Mouse (Mus musculus) adrenal gland, adult 10 weeks (tissue): ENCODE results near the gene Hcfc1. TPM values are rescaled to one million over a fixed set of nuclear protein-coding genes. Genes with fewer than 3 reads are reported as not detected.

Experiments
- polyA plus RNA-seq: library from polyadenylated mRNA; stranded (reverse); fragments of 350-450 nt; fragmentation: Illumina TruSeq; extraction: RNeasy Lipid Tissue Mini Kit (QIAGEN cat#74804); gene quantifications from one replicate; pipeline ENCODE4 v1.2.3, GENCODE M21; 2014; ENCODE audit warnings: low read depth, low replicate concordance

Gene Hcfc1
- polyA plus RNA-seq, result 30.9 TPM

DNA sequence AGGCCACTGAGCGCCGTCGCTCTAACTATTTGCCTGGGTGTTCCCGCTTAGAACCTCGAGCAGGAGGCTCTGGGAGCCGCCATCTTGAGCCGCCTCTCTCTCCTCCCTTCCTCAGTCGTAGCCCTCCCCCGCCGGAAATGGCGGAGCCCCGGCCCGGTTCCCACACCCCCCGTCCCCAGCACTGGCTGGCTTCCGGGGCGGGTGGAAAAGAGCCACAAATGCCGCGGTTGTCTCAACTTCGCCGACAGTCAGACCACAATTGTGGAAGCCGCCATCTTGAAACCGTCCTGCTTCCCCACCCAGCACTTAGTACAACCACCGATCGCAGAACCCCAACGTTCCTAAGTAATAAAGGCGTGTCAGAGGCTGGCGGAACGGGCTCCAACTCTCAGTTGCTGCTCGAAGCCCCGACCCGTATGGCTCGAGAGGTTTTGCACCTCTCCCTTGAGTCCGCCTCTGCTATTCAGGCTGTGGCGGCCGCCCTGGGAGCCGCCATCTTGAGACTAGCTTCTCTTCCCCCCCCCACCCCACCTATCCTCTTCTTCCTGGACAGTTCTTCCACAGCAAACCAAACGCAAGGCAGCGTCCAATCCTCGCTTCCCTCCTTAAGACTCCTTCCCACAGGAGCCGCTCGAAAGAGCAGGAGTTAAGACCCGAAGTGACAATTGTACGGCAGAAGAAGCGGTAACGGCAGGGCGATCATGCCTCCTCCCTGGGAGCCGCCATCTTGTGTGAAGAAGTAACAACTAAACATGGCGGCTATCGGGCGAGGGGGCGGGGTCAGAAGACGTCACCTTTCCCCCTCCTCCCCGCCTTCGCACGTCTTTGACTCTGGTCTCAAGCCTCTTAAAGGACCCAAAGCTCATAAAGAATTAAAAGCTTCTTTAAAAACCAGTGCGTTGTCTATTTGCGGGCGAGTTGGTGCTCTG, at the start of gene Hcfc1:
TSS of gene Hcfc1 (minus strand) at position 110 of the 929 bp plus-strand sequence.

DNA sequence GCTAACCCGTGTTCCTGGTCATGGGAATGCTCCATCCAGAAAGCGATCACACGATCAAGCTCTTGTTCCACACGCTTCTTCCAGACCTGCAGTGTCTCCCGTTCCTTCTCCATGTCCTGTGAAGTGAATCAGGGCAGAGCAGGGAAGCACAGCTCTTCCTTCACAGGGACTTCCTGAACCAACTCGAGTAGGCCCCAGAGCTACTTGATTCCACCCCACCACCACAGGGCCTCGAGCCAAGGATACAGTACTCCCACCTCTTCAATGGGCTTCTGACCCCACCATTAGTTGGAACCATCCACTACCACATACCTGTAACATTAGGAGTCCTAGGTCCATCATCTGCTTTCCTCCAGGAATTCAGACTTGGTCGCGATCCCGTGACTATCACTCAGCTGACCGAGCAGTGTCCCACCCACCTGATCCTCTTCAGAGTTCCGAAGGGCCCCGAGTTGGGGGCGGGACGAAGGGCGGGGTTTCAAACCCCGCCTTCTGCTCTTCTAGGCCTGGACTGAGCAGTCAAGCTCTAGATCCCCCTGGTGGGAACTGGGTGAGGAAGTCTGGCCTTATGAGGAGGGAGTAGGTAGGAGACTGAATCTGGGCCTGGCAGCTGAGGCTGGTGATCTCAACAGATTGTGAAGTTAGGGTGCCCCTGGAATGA, 35.6 kb downstream of the Hcfc1 start, which contains the start of gene Renbp:
TSS of gene Renbp (minus strand) at position 449 of the 661 bp plus-strand sequence.

GRCm38 (mm10) chrX:73921823-73922549, 44.2 kb downstream of the Hcfc1 start, which contains the start of the genes Arhgap4 and Naa10:
TSS of gene Arhgap4 (minus strand) at chrX:73921870.
TSS of gene Naa10 (minus strand) at chrX:73921944.

GRCm38 (mm10) chrX:73895719-73896118, 70.4 kb downstream of the Hcfc1 start, which contains the start of gene L1cam:
TSS of gene L1cam (minus strand) at chrX:73896105.

Other genes starting within 250 kb of the Hcfc1 start
- 2.3 TPM for gene Abcd1, start 249.8 kb downstream of the Hcfc1 start, polyA plus RNA-seq
- 0.12 TPM for gene Plxnb3, start 209.3 kb downstream of the Hcfc1 start, polyA plus RNA-seq
- gene Srpk3, start 192.0 kb downstream of the Hcfc1 start, polyA plus RNA-seq, result not detected
- 64.4 TPM for gene Idh3g, start 179.5 kb downstream of the Hcfc1 start, polyA plus RNA-seq
- gene Ssr4, start 179.3 kb downstream of the Hcfc1 start, polyA plus RNA-seq, result 19.8 TPM
- gene Pdzd4, start 141.4 kb downstream of the Hcfc1 start, polyA plus RNA-seq, result 0.76 TPM
- not detected for gene Avpr2, start 74.3 kb downstream of the Hcfc1 start, polyA plus RNA-seq
- gene L1cam, start 70.3 kb downstream of the Hcfc1 start, polyA plus RNA-seq, result 2.8 TPM
- not detected for gene Arhgap4, start 44.5 kb downstream of the Hcfc1 start, polyA plus RNA-seq
- 7.8 TPM for gene Naa10, start 44.4 kb downstream of the Hcfc1 start, polyA plus RNA-seq
- 3.7 TPM for gene Renbp, start 35.5 kb downstream of the Hcfc1 start, polyA plus RNA-seq
- gene Irak1, start 57.6 kb upstream of the Hcfc1 start, polyA plus RNA-seq, result 85.6 TPM
- not detected for gene Opn1mw, start 161.1 kb upstream of the Hcfc1 start, polyA plus RNA-seq
- 27.6 TPM for gene Mecp2, start 169.0 kb upstream of the Hcfc1 start, polyA plus RNA-seq
- not detected for gene Tex28, start 201.5 kb upstream of the Hcfc1 start, polyA plus RNA-seq
- gene Tktl1, start 210.9 kb upstream of the Hcfc1 start, polyA plus RNA-seq, result not detected